Mouse (Mus musculus): Measurements from ENCODE around the gene Cbll1. TPM values are rescaled to one million over a fixed set of nuclear protein-coding genes. Genes with fewer than 3 reads are reported as not detected.

Gene Cbll1
- total and polyA plus RNA-seq, 2 experiments from 2014 or later, result 14.5 to 16.3 TPM

DNA sequence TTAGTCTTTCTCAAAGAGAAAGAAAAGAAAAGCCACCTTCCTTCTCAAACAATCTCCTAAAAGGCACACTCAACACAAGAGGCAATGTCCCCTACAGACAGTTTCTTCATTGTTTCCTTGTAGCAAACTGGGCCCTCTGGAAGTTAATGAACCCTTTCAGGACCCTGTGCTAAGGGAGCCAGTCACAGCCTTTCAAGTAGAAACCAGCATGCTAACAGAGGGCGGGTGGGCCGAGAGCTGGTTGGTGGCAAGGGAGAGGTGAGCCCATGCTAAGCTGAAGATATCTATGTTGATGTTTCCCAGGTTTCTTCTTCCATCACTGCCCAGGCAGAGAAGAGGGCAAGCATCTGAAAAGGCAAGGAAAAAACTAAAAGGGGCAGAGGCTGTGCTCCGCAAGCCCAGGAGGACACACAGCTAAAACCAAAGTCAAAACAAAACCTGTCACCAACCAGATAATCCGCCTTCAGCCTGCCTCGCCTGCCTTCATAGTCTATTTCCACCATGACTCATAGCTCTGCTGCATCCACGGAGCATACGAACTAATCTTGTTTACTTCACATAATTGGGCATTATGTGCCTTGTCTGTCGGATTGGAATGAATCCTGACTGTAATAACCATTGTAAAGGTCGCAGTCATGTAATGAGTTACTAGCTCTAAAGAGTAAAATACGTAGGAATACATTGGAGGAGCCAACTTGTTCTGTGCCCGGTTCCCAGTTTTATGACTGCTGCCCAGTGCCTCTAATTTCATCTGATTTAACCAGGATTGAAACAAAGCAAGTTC lies 34.8 kb upstream of the Cbll1 start:
- Histone ChIP-seq H3K4me2 (ENCODE audit: low read depth, low read length) (no peak overlapping the region), H3K4me3 (ENCODE audit: low read length) (no peak overlapping the region), H3K4me1 (ENCODE audit: insufficient read depth, low read length) (no peaks in the 10 kb centered on the region), H3K36me3 (ENCODE audit: insufficient read depth, low read length) (no peaks in the 10 kb centered on the region), H3K27ac (no peak overlapping the region), H3K27me3 (ENCODE audit: insufficient read depth, low read length) (no peaks in the 10 kb centered on the region), H3K9me3 (ENCODE audit: low read length) (no peaks in the 10 kb centered on the region), H3K9ac (replicated peaks; ENCODE audit: low read length) (no peak overlapping the region)
- 64% methylated on average over 11 of the region's 11 CpGs for WGBS
- no peak for ATAC-seq
- TF ChIP-seq CTCF (IDR thresholded peaks at IDR 0.05; ENCODE audit: low read depth), result no peak
- no peak for DNase-seq (ENCODE audit: low spot score)

- no peak for ATAC-seq
- no peak overlapping the region for H3K4me3 ChIP-seq (ENCODE audit: low read length)
Measured at GRCm38 (mm10) chr12:31533218-31533908, 33.9 kb upstream of the Cbll1 start.

DNA sequence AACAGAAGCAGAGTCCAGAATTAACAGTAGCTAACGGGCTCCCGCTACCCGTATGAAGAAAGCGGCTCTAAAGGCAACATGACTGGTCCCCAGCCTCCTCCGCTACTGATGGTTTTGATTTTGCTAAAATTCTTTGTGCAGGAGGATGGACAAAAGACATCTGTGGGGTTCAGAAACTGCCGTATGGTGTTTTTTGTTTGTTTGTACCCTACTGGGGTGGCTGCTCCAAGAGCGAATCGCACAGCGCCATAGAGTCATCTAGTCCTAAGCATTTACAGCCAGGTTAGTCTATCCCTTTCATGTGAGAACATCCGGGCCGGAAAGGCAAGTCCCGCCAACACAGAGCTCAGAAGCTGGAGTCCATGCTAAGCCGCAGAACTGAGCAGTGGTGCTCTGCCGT lies 32.6 kb upstream of the Cbll1 start:
- H3K36me3 ChIP-seq (ENCODE audit: insufficient read depth, low read length), result no peaks in the 10 kb centered on the region
- 81% methylated on average over 14 of the region's 14 CpGs for WGBS
- no peaks in the 10 kb centered on the region; the same call in 1 of the 2 replicates for H3K27me3 ChIP-seq (ENCODE audit: insufficient read depth, low read length)
- H3K4me3 ChIP-seq (ENCODE audit: low read length), result no peak overlapping the region
- no peak overlapping the region for H3K9ac ChIP-seq (replicated peaks; ENCODE audit: low read length)
- ATAC-seq (no peak), DNase-seq (ENCODE audit: low spot score) (no peak)
- H3K27ac ChIP-seq, result no peak overlapping the region
- H3K4me2 ChIP-seq (ENCODE audit: low read depth, low read length), result no peak overlapping the region
- H3K9me3 ChIP-seq (ENCODE audit: low read length), result no peaks in the 10 kb centered on the region
- no peak for TF ChIP-seq CTCF (IDR thresholded peaks at IDR 0.05; ENCODE audit: low read depth)
- H3K4me1 ChIP-seq (ENCODE audit: insufficient read depth, low read length), result no peaks in the 10 kb centered on the region

More at GRCm38 (mm10) chr12:31533218-31533908, 33.9 kb upstream of the Cbll1 start:
- no peak for DNase-seq (ENCODE audit: low spot score)
- no peak overlapping the region for H3K27ac ChIP-seq
- TF ChIP-seq CTCF (IDR thresholded peaks at IDR 0.05; ENCODE audit: low read depth), result no peak
- no peaks in the 10 kb centered on the region for H3K36me3 ChIP-seq (ENCODE audit: insufficient read depth, low read length)
- H3K27me3 ChIP-seq (ENCODE audit: insufficient read depth, low read length), result no peaks in the 10 kb centered on the region; the same call in 1 of the 2 replicates
- H3K4me1 ChIP-seq (ENCODE audit: insufficient read depth, low read length), result no peaks in the 10 kb centered on the region
- WGBS, result 73% methylated on average over 10 of the region's 10 CpGs
- no peak overlapping the region for H3K4me2 ChIP-seq (ENCODE audit: low read depth, low read length)
- H3K9ac ChIP-seq (replicated peaks; ENCODE audit: low read length), result no peak overlapping the region
- H3K9me3 ChIP-seq (ENCODE audit: low read length), result no peaks in the 10 kb centered on the region

- Histone ChIP-seq H3K9ac (replicated peaks; ENCODE audit: low read length) (no peak overlapping the region), H3K4me1 (ENCODE audit: insufficient read depth, low read length) (no peaks in the 10 kb centered on the region), H3K27ac (no peak overlapping the region), H3K36me3 (ENCODE audit: insufficient read depth, low read length) (no peaks in the 10 kb centered on the region), H3K4me3 (ENCODE audit: low read length) (no peak overlapping the region), H3K4me2 (ENCODE audit: low read depth, low read length) (no peak overlapping the region), H3K27me3 (ENCODE audit: insufficient read depth, low read length) (no peaks in the 10 kb centered on the region; the same call in 1 of the 2 replicates), H3K9me3 (ENCODE audit: low read length) (no peaks in the 10 kb centered on the region)
- DNase-seq (ENCODE audit: low spot score) (no peak), ATAC-seq (no peak)
- TF ChIP-seq CTCF (IDR thresholded peaks at IDR 0.05; ENCODE audit: low read depth), result no peak
- WGBS, result 48% methylated on average over 6 of the region's 6 CpGs
Measured at GRCm38 (mm10) chr12:31527407-31527806, 28.0 kb upstream of the Cbll1 start.

DNA sequence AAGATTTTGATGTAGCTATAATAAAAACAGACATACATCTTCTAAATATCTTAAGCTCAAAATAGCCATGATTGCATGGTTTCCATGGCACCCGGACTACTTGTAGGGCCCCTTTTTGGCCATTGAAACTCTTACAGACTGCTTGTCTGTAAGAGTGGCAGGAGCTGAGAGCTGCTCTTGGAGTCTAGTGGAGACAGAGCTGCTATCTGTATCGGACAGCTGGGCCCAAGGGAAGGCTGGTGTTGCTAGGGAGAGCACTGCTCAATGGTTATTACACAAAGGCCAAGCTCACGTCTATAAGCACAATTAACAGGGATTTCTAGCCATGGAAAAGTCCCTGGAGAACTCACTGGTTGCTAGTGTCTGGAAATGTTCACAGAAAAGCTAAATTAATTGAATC lies 22.0 kb upstream of the Cbll1 start:
- no peaks in the 10 kb centered on the region for H3K4me1 ChIP-seq (ENCODE audit: insufficient read depth, low read length)
- TF ChIP-seq CTCF (IDR thresholded peaks at IDR 0.05; ENCODE audit: low read depth), result no peak
- DNase-seq (ENCODE audit: low spot score), result no peak
- H3K27me3 ChIP-seq (ENCODE audit: insufficient read depth, low read length), result no peaks in the 10 kb centered on the region
- no peak overlapping the region for H3K4me3 ChIP-seq (ENCODE audit: low read length)
- H3K36me3 ChIP-seq (ENCODE audit: insufficient read depth, low read length), result no peaks in the 10 kb centered on the region
- H3K27ac ChIP-seq, result no peak overlapping the region
- H3K9ac ChIP-seq (replicated peaks; ENCODE audit: low read length), result no peak overlapping the region
- 0 out of 2 replicates have a peak, but pooled peaks have one; percentile 62 for ATAC-seq
- H3K9me3 ChIP-seq (ENCODE audit: low read length), result no peaks in the 10 kb centered on the region
- no peak overlapping the region for H3K4me2 ChIP-seq (ENCODE audit: low read depth, low read length)
- 46% methylated on average over 3 of the region's 3 CpGs for WGBS

DNA sequence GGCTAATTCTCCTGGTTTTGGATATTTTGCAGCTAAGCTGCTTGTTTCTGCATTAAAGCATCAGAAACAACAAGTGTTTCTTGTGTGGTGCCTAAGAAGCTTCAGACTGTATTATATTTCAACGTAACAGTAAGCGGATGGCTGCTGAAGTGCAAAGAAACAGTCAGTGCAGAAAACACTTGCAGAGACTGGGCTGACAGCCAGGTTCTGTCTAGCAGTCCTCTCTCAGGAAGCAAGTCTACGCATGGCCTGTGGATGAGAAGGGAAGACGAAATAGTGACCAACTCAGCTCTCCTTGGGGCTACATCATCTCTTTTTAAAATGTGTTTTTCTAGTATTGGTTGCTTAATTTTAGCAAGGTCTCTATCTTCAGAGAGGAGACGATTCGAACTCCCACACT lies 20.7 kb upstream of the Cbll1 start:
- ATAC-seq, result no peak
- peak; percentile 71 for DNase-seq (ENCODE audit: low spot score)
- TF ChIP-seq CTCF (IDR thresholded peaks at IDR 0.05; ENCODE audit: low read depth), result no peak
- H3K27ac ChIP-seq, result no peak overlapping the region
- H3K4me3 ChIP-seq (ENCODE audit: low read length), result no peak overlapping the region
- H3K27me3 ChIP-seq (ENCODE audit: insufficient read depth, low read length), result no peaks in the 10 kb centered on the region
- H3K9ac ChIP-seq (replicated peaks; ENCODE audit: low read length), result no peak overlapping the region
- no peak overlapping the region for H3K4me2 ChIP-seq (ENCODE audit: low read depth, low read length)
- H3K36me3 ChIP-seq (ENCODE audit: insufficient read depth, low read length), result no peaks in the 10 kb centered on the region
- H3K4me1 ChIP-seq (ENCODE audit: insufficient read depth, low read length), result no peaks in the 10 kb centered on the region
- no peaks in the 10 kb centered on the region for H3K9me3 ChIP-seq (ENCODE audit: low read length)
- WGBS, result 52% methylated on average over 6 of the region's 6 CpGs
